Mouse (Mus musculus) heart, postnatal 0 days (tissue): ENCODE results near the gene Capza1.

Experiments
- CTCF ChIP-seq: IDR thresholded peaks from 2 replicates; pipeline ENCODE4 v1.5.1; 2016; ENCODE audit warnings: antibody characterized with exemption, control low read depth, low read depth
- EP300 ChIP-seq: IDR thresholded peaks from 2 replicates; pipeline ENCODE4 v1.6.1; 2016; ENCODE audit warnings: antibody characterized with exemption, low read depth

DNA sequence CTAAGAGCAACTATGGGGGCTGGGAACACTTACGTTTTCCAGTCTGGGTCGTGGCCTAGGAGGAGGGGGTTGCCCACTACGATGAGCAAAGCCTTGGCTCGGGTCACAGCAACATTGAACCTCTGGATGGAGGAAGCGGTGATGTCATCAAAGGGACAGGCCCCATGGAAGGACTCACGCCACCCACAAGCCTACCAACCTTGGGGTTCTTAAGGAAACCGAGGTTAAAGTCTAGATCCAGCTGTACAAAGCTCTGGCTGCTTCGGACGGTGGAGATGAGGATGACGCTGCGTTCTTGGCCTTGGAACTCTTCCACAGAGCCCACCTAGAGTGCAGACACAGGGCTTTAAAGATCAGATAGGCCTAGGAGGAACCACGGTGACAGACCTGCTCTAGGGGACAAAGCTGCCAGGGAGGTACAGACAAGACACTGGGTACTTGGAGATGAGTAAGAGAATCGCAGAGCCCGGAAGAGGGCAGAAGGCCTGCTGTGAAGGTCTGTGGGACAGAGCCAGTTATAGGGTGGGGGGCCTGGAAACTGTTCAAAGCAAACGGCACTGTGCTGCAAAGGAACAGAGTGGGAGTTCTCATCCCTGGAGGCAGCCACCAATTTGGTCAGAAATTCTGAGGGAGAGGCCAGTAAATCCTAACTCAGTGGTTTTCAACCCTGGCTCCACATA is 68.5 kb downstream of the Capza1 start:
- no peak for TF ChIP-seq CTCF
- TF ChIP-seq EP300, result no peak
